Mouse (Mus musculus) Muller cell, postnatal 12 days (primary cell): ENCODE results near the gene Asb3.
A peak's percentile ranks its signal among the peaks of the same experiment; 100 is the strongest.

Experiments used
- DNase-seq: peaks from one replicate; pipeline ENCODE4 v3.0.0-alpha.2; 2015; ENCODE audit errors: inconsistent ontology term

Asb3 gene

GRCm38 (mm10) chr11:30885171-30885871, at the start of gene Asb3, which contains the start of gene Gpr75:
Asb3 (plus strand) TSS chr11:30885416.
Gpr75 (plus strand) TSS chr11:30885358.
- peak; percentile 86 for DNase-seq

DNA sequence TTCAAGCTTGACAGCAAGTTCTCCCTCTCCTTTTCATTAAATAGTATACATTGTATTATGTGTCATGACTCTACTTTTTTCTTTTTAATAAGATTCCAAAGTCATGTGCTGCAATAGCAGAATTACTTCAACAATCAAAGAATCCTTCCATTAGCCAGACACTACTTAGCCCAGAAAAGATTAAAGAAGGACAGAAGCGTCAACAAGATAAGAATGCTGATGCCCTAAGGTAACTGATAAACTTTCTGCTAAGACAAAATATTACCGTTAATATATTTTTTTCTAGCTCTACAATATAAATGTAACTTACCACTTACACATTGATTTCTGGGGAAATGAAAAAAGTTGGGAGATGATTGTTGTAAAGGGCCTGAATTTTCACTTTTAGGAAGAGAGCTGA, 46.4 kb upstream of the Asb3 start:
- no peak for DNase-seq

- no peak for DNase-seq
Measured at GRCm38 (mm10) chr11:30844355-30844754, 40.9 kb upstream of the Asb3 start.

DNA sequence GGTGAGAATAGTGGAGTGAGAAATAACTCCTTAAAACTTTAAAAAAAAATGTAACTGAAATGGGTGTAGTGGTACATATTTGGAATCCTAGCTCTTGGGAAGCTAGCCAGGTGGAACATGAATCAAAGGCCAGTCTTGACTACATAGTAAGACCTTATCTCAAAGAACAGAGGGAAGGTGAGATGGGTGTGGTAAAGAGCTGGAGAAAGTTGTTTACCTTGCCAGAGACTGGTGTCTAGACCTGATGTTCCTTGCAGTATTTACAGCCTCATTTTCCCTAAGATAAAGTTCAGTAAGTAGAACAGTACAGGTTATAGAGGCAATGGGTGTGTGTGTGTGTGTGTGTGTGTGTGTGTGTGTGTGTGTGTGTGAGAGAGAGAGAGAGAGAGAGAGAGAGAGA, 12.8 kb upstream of the Asb3 start:
- no peak for DNase-seq

DNA sequence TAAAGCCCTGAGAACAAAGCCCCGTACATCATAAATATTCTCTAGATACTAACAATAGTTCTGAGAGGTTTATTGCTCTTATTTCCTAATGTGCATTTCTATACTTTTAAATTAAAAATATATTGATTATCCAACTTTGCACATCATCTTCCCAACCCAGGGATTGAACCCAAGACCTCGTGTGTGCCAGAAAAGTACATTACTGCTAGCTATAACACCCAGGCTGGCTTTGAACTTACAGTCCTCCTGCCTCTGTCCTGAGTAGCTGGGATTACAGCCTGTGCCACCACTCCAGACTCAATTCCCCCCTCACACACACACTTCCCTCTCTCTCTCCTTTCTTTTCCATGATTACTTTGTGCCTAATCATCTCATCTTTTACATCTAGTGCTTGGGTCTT, 2.9 kb downstream of the Asb3 start:
- DNase-seq, result no peak

GRCm38 (mm10) chr11:30896201-30896600, 11.0 kb downstream of the Asb3 start:
- DNase-seq, result no peak

DNA sequence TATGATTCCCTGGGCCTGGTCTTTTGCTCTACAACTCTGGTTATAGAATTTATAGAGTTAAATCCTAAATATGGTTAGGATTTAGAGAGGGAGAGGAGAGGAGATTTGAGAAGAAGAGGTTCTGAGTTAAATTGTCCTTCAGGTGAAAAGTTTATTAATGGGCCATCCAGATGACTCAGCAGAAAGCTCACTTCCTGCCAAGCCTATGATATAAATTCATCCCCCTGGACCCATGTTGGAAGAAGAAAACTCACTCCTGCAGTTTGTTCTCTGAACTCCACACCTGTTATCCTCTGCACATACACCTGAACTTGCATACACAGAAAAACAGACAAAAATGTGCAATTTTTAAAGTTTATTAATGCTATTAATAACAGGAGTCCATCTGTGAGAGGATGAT, 14.1 kb downstream of the Asb3 start:
- no peak for DNase-seq

GRCm38 (mm10) chr11:30912311-30912710, 27.1 kb downstream of the Asb3 start:
- DNase-seq, result no peak

- no peak for DNase-seq
Measured at GRCm38 (mm10) chr11:30920641-30921040, 35.4 kb downstream of the Asb3 start.

- DNase-seq, result no peak
Measured at GRCm38 (mm10) chr11:30923283-30923682, 38.1 kb downstream of the Asb3 start.

DNA sequence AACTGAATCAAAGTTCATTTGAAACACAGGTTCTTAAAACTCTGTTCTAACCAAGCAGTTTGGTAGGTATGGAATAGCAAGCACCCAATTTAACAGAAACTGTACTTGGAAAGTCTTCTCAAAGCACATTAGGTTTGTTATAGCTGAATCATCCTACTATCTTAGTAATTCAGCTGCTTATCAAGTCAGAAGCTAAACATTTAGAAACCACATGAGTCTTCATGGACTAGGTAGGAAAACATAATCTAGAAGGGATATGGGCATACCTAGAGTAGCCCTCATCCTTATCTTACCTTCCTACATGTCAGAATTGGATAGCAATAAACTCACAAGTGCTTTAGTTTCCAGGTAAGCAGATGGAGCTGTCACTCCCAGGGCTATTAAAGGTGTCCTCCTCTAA, 42.9 kb downstream of the Asb3 start:
- DNase-seq, result no peak

- DNase-seq, result no peak
Measured at GRCm38 (mm10) chr11:30928498-30928897, 43.3 kb downstream of the Asb3 start.

DNA sequence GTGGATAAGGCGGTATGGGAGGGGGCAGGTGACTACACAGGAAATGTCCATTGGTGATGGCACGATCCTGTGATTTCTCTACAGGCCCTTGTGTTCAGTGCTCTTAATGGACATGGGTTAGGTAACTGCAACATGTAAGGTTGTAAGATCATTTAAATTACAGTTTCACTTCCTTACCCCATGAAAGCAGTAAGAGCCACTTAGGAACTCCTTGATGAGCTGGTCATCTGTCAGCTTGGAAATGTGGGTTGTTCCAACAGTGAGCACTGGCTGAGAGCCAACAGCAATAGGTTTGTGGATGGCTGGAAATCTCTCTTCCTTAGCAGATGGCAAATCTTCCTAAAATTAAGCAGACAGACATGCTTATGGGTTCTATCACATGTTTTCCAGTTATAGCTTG, 58.3 kb downstream of the Asb3 start:
- DNase-seq, result no peak

DNA sequence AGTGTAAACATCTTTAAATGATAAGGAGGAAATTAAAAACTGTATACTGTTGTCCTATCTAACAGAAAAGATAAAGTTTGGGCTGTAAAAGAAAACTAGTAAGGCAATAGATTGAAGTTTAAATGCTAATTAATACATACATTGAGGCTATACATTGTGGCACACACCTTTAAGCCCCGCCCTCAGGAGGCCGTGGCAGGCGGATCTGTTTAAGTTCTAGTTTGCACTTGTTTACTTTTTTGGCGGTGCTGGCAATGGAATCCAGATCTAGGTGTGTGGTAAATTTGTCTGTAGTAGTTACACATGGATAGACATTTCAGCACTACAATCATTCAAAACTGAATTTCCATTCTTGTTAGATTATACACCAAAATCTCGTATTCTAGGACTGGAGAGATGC, 67.6 kb downstream of the Asb3 start:
- DNase-seq, result no peak

GRCm38 (mm10) chr11:30953469-30954154, 68.4 kb downstream of the Asb3 start:
- peak; percentile 65 for DNase-seq

DNA sequence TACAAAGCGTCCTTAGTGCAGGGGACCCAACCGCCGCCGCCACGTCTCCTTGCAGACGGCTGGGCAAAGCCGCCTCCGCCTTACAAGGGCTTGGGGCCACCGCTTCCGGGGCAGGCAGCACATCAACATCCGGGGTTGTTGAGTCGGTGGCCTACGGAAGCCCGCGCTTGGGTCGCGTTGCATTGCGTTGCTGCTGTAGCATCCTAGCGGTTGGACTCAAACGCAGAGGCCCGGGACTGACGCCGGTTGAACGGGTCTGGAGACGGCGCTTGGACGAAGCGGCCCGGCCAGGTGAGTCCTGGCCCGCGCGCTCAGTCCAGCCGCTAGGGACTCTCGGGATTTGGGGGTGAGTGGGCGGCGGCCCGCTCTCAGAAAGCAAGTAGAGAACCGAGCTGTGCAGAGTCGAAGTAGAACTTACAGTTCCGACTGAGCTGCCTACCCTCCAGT, 69.1 kb downstream of the Asb3 start, which contains the start of gene Erlec1:
Erlec1 (minus strand) TSS at position 57 of the 447 bp plus-strand sequence.
- DNase-seq, result peak; percentile 91

DNA sequence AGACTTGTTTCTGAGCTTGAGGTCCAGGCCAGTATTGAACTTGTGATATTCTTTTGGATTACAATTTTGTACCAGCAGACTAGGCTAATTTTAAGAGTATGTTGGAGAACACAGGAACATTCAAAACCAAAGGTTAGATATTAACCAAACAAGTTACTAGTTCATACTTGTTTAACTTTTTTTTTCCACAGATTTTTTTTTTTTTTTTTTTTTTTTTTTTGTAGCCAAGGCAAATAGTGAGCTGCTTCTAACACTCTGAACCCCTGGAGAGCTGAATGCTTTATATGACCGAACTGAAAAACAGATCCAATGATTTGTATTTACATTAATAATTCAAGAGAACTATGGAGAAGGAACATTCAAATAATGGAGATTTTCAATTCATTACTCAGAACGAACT, 100.0 kb downstream of the Asb3 start:
- DNase-seq, result no peak

DNA sequence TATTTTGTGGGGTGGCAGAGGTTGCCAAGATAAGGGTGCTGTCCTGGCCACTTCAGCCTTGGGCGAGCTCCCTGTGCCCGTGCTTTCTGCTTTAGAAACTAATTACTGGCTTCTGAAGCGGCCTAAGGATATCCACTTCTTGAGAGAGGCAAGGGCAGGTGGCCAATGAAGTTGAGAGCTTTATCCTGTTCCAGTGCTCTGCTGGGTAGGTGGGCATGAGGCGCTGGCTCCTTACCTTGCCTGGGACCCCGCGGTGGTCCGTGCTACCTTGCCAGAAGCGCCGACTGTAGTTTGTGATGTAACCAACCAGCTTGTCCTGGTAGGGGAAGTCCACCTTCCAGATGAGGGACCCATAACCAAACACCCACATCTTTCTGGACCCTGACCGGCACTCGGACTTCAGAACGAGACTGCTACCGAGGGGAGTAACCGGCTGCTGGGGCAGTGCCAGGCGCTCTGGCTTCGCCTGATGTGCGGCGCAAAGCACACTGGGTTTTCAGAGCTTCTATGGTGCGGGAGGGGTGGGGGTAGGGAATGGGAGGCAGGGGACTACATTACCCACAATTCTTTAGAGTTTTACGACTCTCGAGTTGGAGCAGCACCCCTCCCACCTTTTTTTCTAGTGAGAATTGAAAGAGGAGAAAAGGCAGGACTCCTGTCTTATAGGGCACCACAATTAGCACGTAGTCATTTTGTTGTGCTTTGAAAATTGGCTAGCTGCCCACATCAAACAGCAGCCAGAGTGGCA, 100.8 kb downstream of the Asb3 start, which contains the start of gene Chac2:
Chac2 (minus strand) TSS at position 474 of the 748 bp plus-strand sequence.
- DNase-seq, result peak; percentile 96

GRCm38 (mm10) chr11:30986625-30987017, 101.4 kb downstream of the Asb3 start:
- no peak for DNase-seq

GRCm38 (mm10) chr11:30996670-30997069, 111.5 kb downstream of the Asb3 start:
- DNase-seq, result no peak

DNA sequence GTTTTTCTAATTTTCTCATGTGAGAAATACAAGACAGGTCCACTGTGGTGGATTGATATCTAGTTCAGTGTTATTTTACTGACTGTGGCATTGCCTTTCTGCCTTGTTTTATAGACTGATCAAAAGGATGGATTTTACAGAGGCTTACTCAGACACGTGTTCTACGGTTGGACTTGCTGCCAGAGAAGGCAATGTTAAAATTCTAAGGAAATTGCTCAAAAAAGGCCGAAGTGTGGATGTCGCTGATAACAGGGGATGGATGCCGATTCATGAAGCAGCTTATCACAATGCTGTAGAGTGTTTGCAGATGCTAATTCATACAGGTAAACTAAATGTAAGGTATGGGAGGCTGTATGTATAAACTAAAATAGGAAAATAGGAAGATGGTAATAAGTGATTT, 113.0 kb downstream of the Asb3 start:
- no peak for DNase-seq

GRCm38 (mm10) chr11:30998704-30999103, 113.5 kb downstream of the Asb3 start:
- no peak for DNase-seq
